In the genomic region with DNA sequence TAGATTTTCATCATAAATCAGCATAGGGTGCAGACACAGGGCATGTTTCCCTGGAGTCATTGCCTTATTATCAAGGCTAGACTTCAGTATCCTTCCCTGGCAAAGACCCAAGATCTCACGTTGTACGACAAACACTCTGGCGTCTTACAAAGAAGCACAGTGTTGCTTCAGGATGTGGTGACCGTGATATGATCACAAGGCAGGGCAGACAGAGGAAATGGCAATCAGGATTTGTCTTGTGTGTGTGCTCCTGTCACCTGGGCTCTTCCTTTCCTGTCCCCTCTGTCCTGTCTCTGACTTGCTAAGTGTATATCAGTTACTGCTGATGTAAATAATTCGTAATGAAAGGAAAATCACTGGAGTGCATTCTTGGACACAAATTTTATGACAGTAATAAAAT, we compare ENCODE assay signal across 16 mouse cellular contexts. TPM values are rescaled to one million over a fixed set of nuclear protein-coding genes. Genes with fewer than 3 reads are reported as not detected.
DNase-seq lines count a peak whose midpoint lies in the region; ATAC-seq lines count a peak whose summit lies in the region.
"Had no signal": no experiment of that assay in that cellular context is flagged by ENCODE, and none has a peak within 500 bp of the region (broad histone marks: within the 10 kb centered on the region; RNA-seq: fewer than 3 reads in every experiment).

No protein-coding gene starts in this region.

- H3K27me3 ChIP-seq in embryonic facial prominence, embryonic 14.5 days (replicated peaks; ENCODE audit: control insufficient read depth, insufficient read depth, low read length): no peaks in the 10 kb centered on the region
- H3K27me3 ChIP-seq in embryonic facial prominence, embryonic 10.5 days (replicated peaks; ENCODE audit: low read depth, poor library complexity, severe bottlenecking): no peaks in the 10 kb centered on the region
- H3K27me3 ChIP-seq: embryonic facial prominence, embryonic 15.5 days; hindbrain, embryonic 13.5 days; lung, embryonic 15.5 days; Patski had no signal

- peaks cover 7% of the 10 kb centered on the region for H3K4me1 ChIP-seq in embryonic facial prominence, embryonic 14.5 days (ENCODE audit: control insufficient read depth, insufficient read depth, low read length)
- H3K4me1 ChIP-seq in embryonic facial prominence, embryonic 10.5 days: peaks cover 9% of the 10 kb centered on the region

- no peak overlapping the region for H3K4me2 ChIP-seq in embryonic facial prominence, embryonic 14.5 days (ENCODE audit: low read depth, low read length)
- H3K4me2 ChIP-seq: embryonic facial prominence, embryonic 15.5 days; hindbrain, embryonic 13.5 days; lung, embryonic 15.5 days had no signal

- H3K27ac ChIP-seq in embryonic facial prominence, embryonic 14.5 days (replicated peaks; ENCODE audit: low read depth, low read length): no peak overlapping the region
- no peak overlapping the region for H3K27ac ChIP-seq in embryonic facial prominence, embryonic 10.5 days (replicated peaks)
- H3K27ac ChIP-seq: embryonic facial prominence, embryonic 15.5 days; hindbrain, embryonic 13.5 days; layer of hippocampus, adult 2 months; lung, embryonic 15.5 days had no signal

- 50% methylated on average over 5 of the region's 5 CpGs for WGBS in embryonic facial prominence, embryonic 14.5 days
- 76% methylated on average over 5 of the region's 5 CpGs for WGBS in embryonic facial prominence, embryonic 10.5 days

- no peak for ATAC-seq in embryonic facial prominence, embryonic 14.5 days (ENCODE audit: low read depth)
- ATAC-seq: Patski had no signal

- H3K36me3 ChIP-seq in embryonic facial prominence, embryonic 14.5 days (ENCODE audit: control insufficient read depth, insufficient read depth, low read length): no peaks in the 10 kb centered on the region
- no peaks in the 10 kb centered on the region for H3K36me3 ChIP-seq in embryonic facial prominence, embryonic 10.5 days (replicated peaks)
- H3K36me3 ChIP-seq: embryonic facial prominence, embryonic 15.5 days; hindbrain, embryonic 13.5 days; lung, embryonic 15.5 days had no signal

- no peaks in the 10 kb centered on the region for H3K9me3 ChIP-seq in embryonic facial prominence, embryonic 14.5 days (ENCODE audit: control insufficient read depth, low read length)
- no peaks in the 10 kb centered on the region for H3K9me3 ChIP-seq in embryonic facial prominence, embryonic 10.5 days
- H3K9me3 ChIP-seq: embryonic facial prominence, embryonic 15.5 days; hindbrain, embryonic 13.5 days; lung, embryonic 15.5 days had no signal

- DNase-seq in embryonic facial prominence, embryonic 14.5 days (ENCODE audit: low spot score): peak; percentile 20
- no peak for DNase-seq in embryonic facial prominence, embryonic 10.5 days (ENCODE audit: low spot score)
- peak; percentile 40 for DNase-seq in thymus, postnatal 0 days (ENCODE audit: low spot score)
- DNase-seq in thymus, postnatal 36 days: no peak
- peak; percentile 62 for DNase-seq in lung, postnatal 36 days
- DNase-seq in gastrocnemius, adult 18-20 months (ENCODE audit: low spot score): no peak
- no peak for DNase-seq in frontal cortex, adult 2 months (ENCODE audit: extremely low spot score in 1 of 2, low spot score in 1 of 2)
- no peak for DNase-seq in heart, postnatal 10 days
- DNase-seq: B cell, adult 2 months; cerebellum, adult 9-11 months; retina, postnatal 1 day had no signal

- H3K4me3 ChIP-seq in embryonic facial prominence, embryonic 14.5 days (ENCODE audit: low read depth, low read length): no peak overlapping the region
- H3K4me3 ChIP-seq in embryonic facial prominence, embryonic 10.5 days: no peak overlapping the region
- H3K4me3 ChIP-seq: embryonic facial prominence, embryonic 15.5 days; hindbrain, embryonic 13.5 days; layer of hippocampus, adult 2 months; lung, embryonic 15.5 days had no signal

- intact Hi-C loops in heart, postnatal 10 days (cut with DNase I): no loop called here

- H3K9ac ChIP-seq in embryonic facial prominence, embryonic 14.5 days (ENCODE audit: low read depth, low read length): no peak overlapping the region
- H3K9ac ChIP-seq: embryonic facial prominence, embryonic 15.5 days; hindbrain, embryonic 13.5 days; lung, embryonic 15.5 days had no signal

RNA-seq across cellular contexts. Expression of gene N6amt1, which starts 29.4 kb away (rescaled TPM):
- 15.8 and 21.4 TPM in 2 replicates for polyA plus RNA-seq in embryonic facial prominence, embryonic 14.5 days (2014; fragmentation: Nextera tagmentation; extraction: Ambion mirVana)
- polyA plus RNA-seq in embryonic facial prominence, embryonic 10.5 days (2016; fragmentation: Nextera tagmentation; extraction: Ambion mirVana): 23.3 and 24.0 TPM in 2 replicates
- polyA plus RNA-seq in thymus, postnatal 0 days (2015; fragmentation: Nextera tagmentation; extraction: Ambion mirVana): 13.1 and 21.0 TPM in 2 replicates
- 10 to 100 TPM in 1 of 2 experiments, 1 to 10 TPM in 1; 8.0 to 10.1 TPM for total RNA-seq in gastrocnemius, adult 18-20 months (2021)
- 18.1 and 22.9 TPM in 2 replicates for polyA plus RNA-seq in frontal cortex, adult 2 months (2012; rRNA removed)
- total RNA-seq in heart, postnatal 10 days (2021): 10 to 100 TPM; 25.4 to 27.2 TPM

Comparison
In these comparisons a context has a peak if more than half of its experiments do, and no peak if none do; other contexts are left out.
1. DNase-seq: peak in embryonic facial prominence, embryonic 14.5 days (single experiment), thymus, postnatal 0 days (single experiment) and lung, postnatal 36 days (single experiment); none in embryonic facial prominence, embryonic 10.5 days (single experiment), thymus, postnatal 36 days (0 of 2), gastrocnemius, adult 18-20 months (single experiment), frontal cortex, adult 2 months (0 of 2) and heart, postnatal 10 days (0 of 2).